Mouse (Mus musculus) lung, embryonic 14.5 days (tissue): ENCODE measurements at regions not wholly inside any gene's neighbourhood (a gene's known extent, or its start where the extent isn't known, plus 50 kb on each side); places are given as distances from the start of the nearest gene placed in this dataset.
A peak's percentile ranks its signal among the peaks of the same experiment; 100 is the strongest.

Experiments used
- ATAC-seq: fragments of 200-750 bp; cut with Nextera tagmentation; 2 replicates; pipeline ENCODE4 v1.8.0; 2017; ENCODE audit warnings: mild to moderate bottlenecking, moderate TSS enrichment, moderate library complexity; ENCODE audit not compliant: insufficient read depth
- DNase-seq: peaks from one replicate; pipeline ENCODE4 v3.0.0-alpha.2; 2015
- H3K27ac ChIP-seq: fragments of 300-500 bp; sonication (generic); 2 replicates; pipeline ENCODE4 v1.5.1; 2014; ENCODE audit warnings: low read depth, mild to moderate bottlenecking, moderate library complexity
- H3K27me3 ChIP-seq: fragments of 300-500 bp; sonication (generic); 2 replicates; pipeline ENCODE4 v1.6.1; 2014; ENCODE audit warnings: low read length, control low read depth; ENCODE audit not compliant: insufficient read depth
- H3K36me3 ChIP-seq: fragments of 300-500 bp; sonication (generic); 2 replicates; pipeline ENCODE4 v1.6.1; 2014; ENCODE audit warnings: control low read depth; ENCODE audit not compliant: insufficient read depth
- H3K4me1 ChIP-seq: fragments of 300-500 bp; sonication (generic); 2 replicates; pipeline ENCODE4 v1.6.1; 2014; ENCODE audit warnings: antibody characterized with exemption, control low read depth; ENCODE audit not compliant: insufficient read depth
- H3K4me2 ChIP-seq: fragments of 300-500 bp; sonication (generic); 2 replicates; pipeline ENCODE4 v1.6.1; 2014; ENCODE audit warnings: mild to moderate bottlenecking
- H3K4me3 ChIP-seq: fragments of 300-500 bp; sonication (generic); 2 replicates; pipeline ENCODE4 v1.5.1; 2014; ENCODE audit warnings: low read depth, low read length
- H3K9ac ChIP-seq: fragments of 300-500 bp; sonication (generic); 2 replicates; pipeline ENCODE4 v1.6.1; 2014
- H3K9me3 ChIP-seq: fragments of 300-500 bp; sonication (generic); 2 replicates; pipeline ENCODE4 v1.6.1; 2016; ENCODE audit warnings: low read depth, low read length, control low read depth
- CTCF ChIP-seq: IDR thresholded peaks from 2 replicates; pipeline ENCODE4 v1.5.1; 2016; ENCODE audit warnings: antibody characterized with exemption, low read depth
- WGBS: fragments of 180-500 bp; shearing (Covaris S2); extraction: QIAGEN DNeasy Blood & Tissue Kit; methylation state at CpG from one replicate; pipeline ENCODE4 v1.1.7; 2014; 5-methylcytosine and 5-hydroxymethylcytosine counted together

DNA sequence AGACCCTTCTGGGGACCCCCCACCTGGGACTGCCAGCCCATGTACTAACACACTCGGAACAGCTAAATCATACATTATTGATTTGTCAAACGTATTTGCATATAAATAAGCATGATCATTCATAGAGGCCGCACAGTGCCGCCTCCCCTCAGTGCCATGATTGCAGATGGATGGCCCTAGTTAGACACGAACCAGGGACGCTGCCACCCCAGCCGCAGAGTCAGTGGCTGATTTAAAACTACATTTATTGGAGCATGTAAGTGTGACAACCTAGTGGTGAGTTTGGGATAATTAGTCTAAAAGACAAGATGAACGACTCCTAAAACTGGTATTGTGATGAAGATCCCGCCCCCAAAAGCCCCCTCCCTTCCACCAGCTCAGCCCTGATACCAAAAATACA, 138.3 kb upstream of the Top1 start:
- Histone ChIP-seq H3K36me3 (no peaks in the 10 kb centered on the region), H3K4me1 (no peaks in the 10 kb centered on the region), H3K27ac (no peak overlapping the region), H3K9me3 (no peaks in the 10 kb centered on the region), H3K27me3 (no peaks in the 10 kb centered on the region), H3K4me3 (no peak overlapping the region), H3K4me2 (no peak overlapping the region), H3K9ac (no peak overlapping the region)
- 68% methylated on average over 9 of the region's 9 CpGs for WGBS
- ATAC-seq (no peak), DNase-seq (no peak)
- TF ChIP-seq CTCF, result no peak

DNA sequence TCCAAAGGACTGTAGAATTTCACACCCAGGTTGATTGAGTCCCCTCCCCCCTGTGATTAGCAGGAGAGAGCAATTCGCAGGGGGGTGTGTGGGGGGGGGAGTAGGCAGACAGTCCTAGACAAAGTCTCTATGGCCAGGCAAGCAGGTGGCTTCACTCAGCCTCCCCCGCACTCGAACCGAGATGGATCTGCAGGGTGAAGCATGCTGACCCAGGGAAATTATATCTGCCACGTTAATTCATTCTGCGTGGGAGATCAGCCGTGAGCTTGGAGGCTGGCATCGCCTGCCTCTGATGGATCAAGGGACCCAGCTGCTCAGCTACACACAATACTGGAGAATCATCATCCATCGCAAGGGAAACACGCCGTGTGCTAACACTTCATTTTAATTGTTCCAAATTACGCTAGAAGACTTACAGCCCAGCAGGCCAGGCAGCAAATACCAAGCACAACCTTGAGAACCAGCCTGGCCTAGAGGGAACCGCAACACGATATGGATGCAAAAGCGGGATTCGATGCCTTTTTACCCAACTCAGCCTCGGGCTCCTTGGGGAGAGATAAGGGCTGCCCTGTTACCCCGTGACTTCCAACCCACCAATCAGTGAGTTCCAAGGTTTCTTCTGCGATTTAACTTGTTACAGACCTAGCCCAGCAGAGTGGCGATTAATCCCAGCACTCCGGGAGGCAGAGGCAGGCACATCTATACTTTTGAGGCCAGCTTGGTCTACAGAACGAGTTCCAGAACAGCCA, 137.7 kb upstream of the Top1 start:
- ATAC-seq (no peak), DNase-seq (no peak)
- Histone ChIP-seq H3K27me3 (no peaks in the 10 kb centered on the region), H3K27ac (no peak overlapping the region), H3K9me3 (no peaks in the 10 kb centered on the region), H3K4me1 (no peaks in the 10 kb centered on the region), H3K4me3 (no peak overlapping the region), H3K9ac (no peak overlapping the region), H3K4me2 (no peak overlapping the region), H3K36me3 (no peaks in the 10 kb centered on the region)
- TF ChIP-seq CTCF, result no peak
- WGBS, result 40% methylated on average over 22 of the region's 22 CpGs

DNA sequence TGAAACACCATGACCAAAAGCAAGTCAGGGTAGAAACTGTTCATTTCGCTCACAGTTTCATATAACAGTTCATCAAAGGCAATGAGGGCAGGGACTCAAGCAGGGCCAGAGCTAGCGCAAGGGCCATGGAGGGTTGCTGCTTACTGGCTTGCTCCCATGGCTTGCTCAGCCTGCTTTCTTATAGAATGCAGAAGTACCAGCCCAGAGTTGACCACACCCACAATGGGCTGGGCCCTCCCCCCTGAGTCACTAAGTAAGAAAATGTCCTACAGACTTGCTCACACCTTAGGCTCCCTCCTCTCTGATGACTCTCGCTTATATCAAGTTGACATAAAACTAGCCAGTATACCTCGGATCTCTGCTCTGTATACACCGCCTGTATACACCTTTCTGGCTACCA, 135.5 kb upstream of the Top1 start:
- ATAC-seq (peak; percentile 58; the same call in 1 of the 2 replicates), DNase-seq (no peak)
- WGBS, result 82% methylated on average over 5 of the region's 5 CpGs
- H3K4me1 ChIP-seq, result no peaks in the 10 kb centered on the region
- no peak overlapping the region for H3K4me2 ChIP-seq
- no peak overlapping the region for H3K4me3 ChIP-seq
- no peaks in the 10 kb centered on the region for H3K27me3 ChIP-seq
- H3K36me3 ChIP-seq, result no peaks in the 10 kb centered on the region
- no peak overlapping the region for H3K27ac ChIP-seq
- H3K9ac ChIP-seq, result no peak overlapping the region
- no peaks in the 10 kb centered on the region for H3K9me3 ChIP-seq
- TF ChIP-seq CTCF, result no peak

DNA sequence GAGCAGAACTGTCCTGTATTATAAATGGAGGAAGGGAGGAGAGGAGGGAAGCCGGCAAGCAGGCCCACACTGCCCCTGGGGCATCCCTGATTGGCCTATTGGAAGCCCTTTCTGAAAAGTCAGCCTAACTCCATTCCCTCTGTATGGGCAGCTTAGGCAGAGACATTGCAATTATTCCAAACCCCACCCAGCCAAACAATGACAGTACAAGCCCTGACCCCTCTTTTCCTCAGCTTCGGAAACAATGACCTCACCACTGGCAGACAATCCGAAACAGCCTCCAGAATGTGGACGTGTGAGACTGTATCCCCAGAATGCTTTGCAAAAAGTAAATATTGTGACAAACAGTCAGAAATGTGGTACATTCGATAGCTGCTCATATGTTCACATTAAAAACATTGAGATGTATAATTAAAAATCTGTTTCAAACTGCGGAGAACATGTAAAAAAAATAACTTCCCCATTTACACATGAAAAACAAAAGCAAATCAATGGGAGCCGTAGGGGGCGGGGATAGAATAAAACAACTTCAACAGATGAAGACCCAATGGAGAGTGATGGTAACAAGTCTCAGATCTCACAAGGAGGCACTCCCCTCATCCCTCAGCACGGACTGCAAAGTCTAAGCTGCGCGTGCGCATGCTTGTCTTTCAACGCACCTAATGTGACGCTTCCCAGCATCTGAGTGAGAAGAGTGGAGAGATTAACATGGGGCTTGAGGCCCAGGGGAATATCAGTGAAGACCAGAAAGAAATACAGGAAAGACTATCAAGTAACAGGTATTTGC, 134.9 kb upstream of the Top1 start:
- no peaks in the 10 kb centered on the region for H3K4me1 ChIP-seq
- ATAC-seq (peak; percentile 44; the same call in 1 of the 2 replicates), DNase-seq (peak; percentile 47)
- H3K36me3 ChIP-seq, result no peaks in the 10 kb centered on the region
- H3K9ac ChIP-seq, result no peak overlapping the region
- no peak for TF ChIP-seq CTCF
- no peak overlapping the region for H3K27ac ChIP-seq
- H3K4me3 ChIP-seq, result no peak overlapping the region
- no peaks in the 10 kb centered on the region for H3K27me3 ChIP-seq
- 51% methylated on average over 14 of the region's 14 CpGs for WGBS
- no peaks in the 10 kb centered on the region for H3K9me3 ChIP-seq
- no peak overlapping the region for H3K4me2 ChIP-seq

DNA sequence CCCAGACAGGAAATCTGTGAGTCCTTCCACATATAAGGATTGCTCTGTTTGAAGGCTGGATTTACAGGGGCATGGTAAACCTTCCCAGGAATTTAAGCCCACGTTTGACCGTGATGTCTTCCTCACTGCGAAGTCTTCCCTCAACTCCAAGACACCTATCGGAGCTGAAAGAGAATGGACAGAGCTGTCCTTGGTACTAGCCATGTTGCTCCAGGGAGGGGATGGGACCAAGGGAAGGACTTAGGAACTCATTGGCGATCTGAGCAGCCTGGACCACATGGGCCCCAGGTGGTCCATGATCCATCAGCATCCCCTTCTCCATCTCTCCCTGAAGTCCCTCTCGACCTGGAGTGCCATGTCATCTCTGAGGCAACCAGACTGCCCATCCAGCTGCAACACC, 130.1 kb upstream of the Top1 start:
- no peak for TF ChIP-seq CTCF
- Histone ChIP-seq H3K27ac (no peak overlapping the region), H3K4me1 (no peaks in the 10 kb centered on the region), H3K27me3 (no peaks in the 10 kb centered on the region), H3K4me2 (no peak overlapping the region), H3K9ac (no peak overlapping the region), H3K9me3 (no peaks in the 10 kb centered on the region), H3K4me3 (no peak overlapping the region), H3K36me3 (no peaks in the 10 kb centered on the region)
- peak; percentile 26 for DNase-seq
- WGBS, result 37% methylated on average over 6 of the region's 6 CpGs
- ATAC-seq, result no peak

DNA sequence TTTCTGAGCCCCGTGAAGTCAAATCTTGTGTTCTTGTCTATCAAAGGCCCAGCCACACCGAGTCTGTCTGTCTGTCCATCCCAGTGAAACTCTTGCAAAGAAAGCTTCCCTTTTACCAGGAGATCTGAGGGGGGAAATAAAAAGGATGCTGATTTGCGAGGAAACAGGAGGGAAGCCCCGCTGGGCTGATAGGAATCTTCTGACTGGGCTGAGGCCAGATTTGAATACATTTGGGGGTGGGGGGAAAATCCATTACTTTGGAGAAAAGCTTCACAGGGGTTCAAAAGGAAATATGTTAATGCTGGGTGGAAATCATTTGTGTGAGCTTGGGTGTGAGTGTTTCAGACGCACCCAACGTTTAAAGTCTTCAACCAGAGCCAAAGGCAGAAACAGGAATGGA, 129.2 kb upstream of the Top1 start:
- Histone ChIP-seq H3K4me1 (no peaks in the 10 kb centered on the region), H3K36me3 (no peaks in the 10 kb centered on the region), H3K9me3 (no peaks in the 10 kb centered on the region), H3K27ac (no peak overlapping the region), H3K4me3 (no peak overlapping the region), H3K9ac (no peak overlapping the region), H3K4me2 (no peak overlapping the region), H3K27me3 (no peaks in the 10 kb centered on the region)
- ATAC-seq (no peak), DNase-seq (no peak)
- WGBS, result 22% methylated on average over 6 of the region's 6 CpGs
- TF ChIP-seq CTCF, result no peak
